Mouse (Mus musculus) cerebellum, adult 2 months (tissue): Measurements from ENCODE around the gene Ppp4c. TPM values are rescaled to one million over a fixed set of nuclear protein-coding genes. Genes with fewer than 3 reads are reported as not detected.
A peak's percentile ranks its signal among the peaks of the same experiment; 100 is the strongest.

Source experiments
- DNase-seq, 2 experiments: peaks; one replicate each; pipeline ENCODE4 v3.0.0; 2021
- H3K27ac ChIP-seq: fragments of 200-500 bp; 2 replicates; pipeline ENCODE4 v1.5.1; 2012; ENCODE audit warnings: low read length, control low read depth, inconsistent platforms; ENCODE audit not compliant: insufficient read depth
- H3K27me3 ChIP-seq: fragments of 200-500 bp; 2 replicates; pipeline ENCODE4 v1.6.1; 2012; ENCODE audit warnings: inconsistent platforms, mild to moderate bottlenecking, low read length, moderate library complexity; ENCODE audit not compliant: control insufficient read depth, insufficient read depth
- H3K4me1 ChIP-seq: fragments of 200-500 bp; 2 replicates; pipeline ENCODE4 v1.6.1; 2011; ENCODE audit warnings: low read length; ENCODE audit not compliant: control insufficient read depth, insufficient read depth
- H3K4me3 ChIP-seq: fragments of 200-500 bp; replicated peaks from 2 replicates; pipeline ENCODE3; 2011; ENCODE audit warnings: mild to moderate bottlenecking, low read depth, low read length, control low read depth; ENCODE audit not compliant: insufficient read depth
- CTCF ChIP-seq: fragments of 200-500 bp; IDR thresholded peaks from 2 replicates; pipeline ENCODE4 v1.5.1; 2011; ENCODE audit warnings: low read depth, mild to moderate bottlenecking, control low read depth, low read length, moderate library complexity, borderline replicate concordance; ENCODE audit not compliant: insufficient read depth
- POLR2A ChIP-seq: fragments of 200-500 bp; IDR thresholded peaks from 2 replicates; pipeline ENCODE4 v1.6.1; 2011; ENCODE audit warnings: low read length, control low read depth, borderline replicate concordance; ENCODE audit not compliant: insufficient read depth
- WGBS: fragments of 180-500 bp; shearing (Covaris S2); methylation state at CpG from one replicate; pipeline ENCODE4 v1.1.7; 2018; 5-methylcytosine and 5-hydroxymethylcytosine counted together
- polyA plus RNA-seq: library from polyadenylated mRNA; depleted of rRNA; stranded (reverse); fragments of >200 nt; gene quantifications from 2 replicates; pipeline ENCODE4 v1.2.3, GENCODE M21; 2012

Ppp4c gene
- polyA plus RNA-seq, 1 experiment = 110 TPM

DNA sequence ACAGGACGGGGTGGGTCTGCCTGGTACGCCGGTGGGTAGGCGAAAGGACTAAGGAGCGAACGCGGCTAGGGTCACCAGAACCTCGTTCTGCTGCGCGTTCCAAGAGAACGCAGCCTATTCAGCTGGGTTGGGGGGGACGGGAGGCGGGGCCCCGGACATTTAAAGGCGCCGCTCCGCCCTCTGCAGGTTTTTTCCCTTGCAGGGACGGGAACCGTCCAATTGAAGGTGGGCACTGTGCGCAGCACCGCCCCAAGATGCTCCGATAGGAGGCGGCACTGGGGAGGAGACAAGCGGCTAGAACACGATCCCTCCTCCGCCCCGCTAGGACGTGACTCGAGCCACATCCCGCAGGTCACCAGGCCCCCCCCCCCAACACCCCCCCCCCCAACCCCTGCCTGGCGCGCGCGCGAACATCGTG lies 6.8 kb upstream of the Ppp4c start:
- H3K27ac ChIP-seq = peak overlapping the region; percentile 100
- no peak for TF ChIP-seq CTCF
- TF ChIP-seq POLR2A = peak; percentile 98
- H3K4me1 ChIP-seq = peaks cover 19% of the 10 kb centered on the region
- no peaks in the 10 kb centered on the region for H3K27me3 ChIP-seq
- under 1% methylated on average over 36 of the region's 36 CpGs for WGBS
- peak overlapping the region; percentile 100 for H3K4me3 ChIP-seq
- peak; percentile 98 to 99 for DNase-seq

DNA sequence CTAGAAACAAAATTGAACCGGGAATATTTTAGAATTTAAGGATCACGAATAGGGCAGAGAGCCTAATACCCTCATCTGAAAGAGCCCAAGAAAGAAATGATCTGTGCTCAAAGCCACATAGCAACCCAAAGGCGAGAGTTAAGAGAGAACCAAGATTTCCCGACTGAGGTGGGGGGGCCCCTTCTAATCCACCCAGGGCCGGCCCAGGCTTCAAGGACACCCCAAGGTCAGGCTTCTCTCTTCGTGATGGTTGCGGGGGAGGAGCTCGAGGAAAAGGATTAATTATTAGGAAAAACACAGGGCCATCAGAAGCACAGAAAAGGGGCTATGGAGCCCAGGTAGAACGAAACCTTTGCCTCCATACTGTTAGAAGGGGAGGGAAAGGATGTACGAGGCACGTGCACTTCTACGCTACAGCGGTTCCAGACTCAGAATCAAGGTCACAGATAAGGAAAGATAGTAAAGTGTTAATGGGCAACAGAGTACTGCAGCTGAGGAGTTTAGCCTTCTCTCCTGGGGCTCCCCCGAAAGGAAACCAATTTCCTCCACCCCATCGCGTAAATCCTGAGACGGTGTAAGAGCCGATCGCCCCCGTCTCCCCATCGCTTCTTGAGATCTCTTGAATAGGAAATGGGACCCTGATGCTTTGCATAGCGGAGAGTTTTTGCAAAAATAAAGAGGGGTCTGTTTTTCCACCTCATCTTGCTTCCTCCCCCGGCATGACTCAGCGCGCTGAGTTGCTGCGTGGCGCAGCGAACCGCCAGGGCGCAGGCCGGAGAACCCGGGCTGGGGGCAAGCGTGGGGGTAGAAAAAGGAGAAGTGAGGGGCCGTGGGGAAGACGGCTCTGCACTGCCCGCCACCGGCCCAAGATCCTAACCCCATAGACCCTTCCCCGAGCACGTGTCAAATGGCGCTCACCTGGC lies 6.1 kb upstream of the Ppp4c start:
- TF ChIP-seq POLR2A (no peak), CTCF (0 out of 2 replicates have a peak, but pooled peaks have one; percentile 2)
- Histone ChIP-seq H3K4me3 (peak overlapping the region; percentile 100), H3K27me3 (no peaks in the 10 kb centered on the region), H3K4me1 (peaks cover 19% of the 10 kb centered on the region), H3K27ac (peak overlapping the region; percentile 99)
- under 1% methylated on average over 40 of the region's 40 CpGs for WGBS
- peak; percentile 51 to 56 for DNase-seq

DNA sequence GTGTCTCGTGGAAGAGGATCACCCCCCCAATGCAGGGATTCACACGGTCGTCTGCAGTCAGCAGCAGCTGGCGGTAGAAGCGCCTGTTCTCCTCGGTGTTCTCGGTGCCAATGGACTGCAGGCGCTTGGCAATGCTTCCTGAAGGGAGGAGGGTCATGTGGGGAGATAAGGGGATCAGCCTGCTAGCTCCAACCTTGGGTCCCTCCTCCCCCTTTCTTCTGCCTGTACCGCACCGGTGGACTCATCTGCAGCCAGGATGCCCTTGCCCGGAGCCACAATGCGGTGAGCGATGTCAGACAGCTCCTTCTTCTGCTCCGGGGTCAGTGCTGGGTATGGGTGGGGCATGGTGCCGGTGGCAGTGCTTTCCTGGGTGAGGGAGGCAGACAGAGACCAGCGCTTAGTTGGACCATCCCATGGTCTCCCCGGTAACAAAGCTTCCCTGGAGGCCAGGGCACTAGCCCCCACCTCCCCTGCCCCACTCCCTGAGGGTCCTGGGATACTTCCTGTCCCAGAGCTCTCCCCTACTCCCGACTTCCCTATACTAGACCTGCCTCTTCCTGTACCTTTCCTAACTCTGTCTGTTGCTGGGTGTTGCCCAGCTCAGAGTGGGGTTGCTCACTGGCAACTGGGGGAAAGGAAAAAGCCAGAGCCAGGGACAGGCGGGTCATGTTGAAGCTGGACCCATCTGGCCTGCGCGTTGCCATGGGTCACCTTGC lies 5.3 kb upstream of the Ppp4c start, which contains the start of gene Fam57b:
TSS of gene Fam57b (plus strand) at position 258 of the 716 bp plus-strand sequence.
- peak; percentile 70 for DNase-seq

DNA sequence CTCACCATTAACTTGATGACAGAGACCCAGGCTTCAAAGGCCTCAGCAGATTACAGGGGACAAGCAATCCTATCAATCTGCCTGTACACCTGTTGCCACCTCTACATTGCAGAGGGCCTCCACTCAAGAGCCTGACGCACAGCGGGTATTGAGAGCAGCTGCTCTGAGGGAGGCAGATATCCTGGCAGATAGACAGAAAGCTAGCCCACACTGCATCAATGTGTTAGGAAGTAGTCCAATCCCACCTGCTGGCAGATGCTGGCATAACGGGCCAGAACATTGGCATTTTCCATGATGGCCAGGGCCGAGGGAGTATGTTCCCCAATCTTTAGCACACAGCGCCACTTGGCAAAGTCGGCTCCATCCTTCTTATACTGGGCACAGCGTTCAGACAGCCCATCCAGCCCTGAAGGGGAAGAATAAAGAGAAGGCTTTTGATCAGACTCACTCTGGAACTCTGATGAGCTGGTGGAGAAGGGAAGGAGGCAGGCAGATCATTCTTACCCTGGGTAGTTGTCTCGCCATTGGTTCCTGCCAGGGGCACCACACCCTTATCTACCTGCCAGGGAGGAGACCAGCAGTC lies 4.1 kb upstream of the Ppp4c start:
- Histone ChIP-seq H3K4me1 (peaks cover 19% of the 10 kb centered on the region), H3K27ac (peak overlapping the region; percentile 10; the same call in 1 of the 2 replicates), H3K4me3 (peak overlapping the region; percentile 100), H3K27me3 (no peaks in the 10 kb centered on the region)
- 8% methylated on average over 8 of the region's 8 CpGs for WGBS
- TF ChIP-seq CTCF (peak; percentile 19; the same call in 1 of the 2 replicates), POLR2A (no peak)
- DNase-seq = peak; percentile 73 to 78

More for the DNA sequence above, 5.3 kb upstream of the Ppp4c start, which contains the start of gene Fam57b:
- no peaks in the 10 kb centered on the region for H3K27me3 ChIP-seq
- WGBS = under 1% methylated on average over 21 of the region's 21 CpGs
- H3K27ac ChIP-seq = peak within 1 kb of the TSS; percentile 99
- TF ChIP-seq POLR2A (no peak), CTCF (no peak)
- peak within 1 kb of the TSS; percentile 100 for H3K4me3 ChIP-seq
- H3K4me1 ChIP-seq = peaks cover 19% of the 10 kb centered on the region

DNA sequence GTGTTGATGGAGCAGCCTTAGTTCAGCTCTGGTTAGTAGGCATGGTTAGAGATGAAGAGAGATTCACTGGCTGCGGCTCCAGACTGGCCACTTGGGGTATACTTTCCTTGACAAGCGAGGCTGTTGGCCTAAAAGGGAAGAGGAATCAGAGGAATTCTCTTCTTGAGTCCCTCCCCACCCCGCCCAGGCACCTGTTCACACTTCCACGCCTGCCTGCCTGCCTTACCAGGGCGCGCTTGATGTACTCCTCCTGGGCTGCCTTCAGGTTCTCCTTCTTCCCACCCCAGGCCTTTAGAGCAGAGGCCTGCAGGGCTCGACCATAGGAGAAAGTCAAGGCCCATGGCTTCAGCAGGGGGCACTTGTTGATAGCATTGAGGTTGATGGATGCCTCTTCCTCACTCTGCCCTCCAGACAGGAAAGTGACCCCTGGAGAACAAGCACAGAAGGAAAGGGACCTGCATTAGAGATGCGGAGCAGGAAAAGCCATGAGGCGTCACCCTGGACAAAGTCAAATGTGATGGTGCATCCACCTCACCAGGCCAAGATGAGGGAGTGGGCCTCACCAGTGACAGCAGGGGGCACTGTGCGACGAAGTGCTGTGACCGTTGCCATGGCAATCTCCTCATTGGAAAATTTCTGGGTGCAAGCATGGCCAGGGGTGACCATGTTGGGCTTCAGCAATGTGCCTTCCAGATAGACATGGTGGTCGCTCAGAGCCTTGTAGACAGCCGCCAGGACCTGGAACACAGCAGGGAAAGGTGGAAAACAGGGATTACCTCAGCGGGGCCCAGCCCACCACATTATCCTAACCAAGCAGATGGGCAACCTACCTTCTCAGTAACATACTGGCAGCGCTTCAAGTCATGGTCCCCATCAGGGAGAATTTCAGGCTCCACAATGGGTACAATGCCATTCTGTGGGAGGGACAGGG lies 3.4 kb upstream of the Ppp4c start:
- Histone ChIP-seq H3K27me3 (no peaks in the 10 kb centered on the region), H3K4me3 (no peak overlapping the region), H3K4me1 (peaks cover 16% of the 10 kb centered on the region), H3K27ac (no peak overlapping the region)
- WGBS = 48% methylated on average over 16 of the region's 16 CpGs
- peak in 1 of 2 experiments; percentile 29 for DNase-seq
- TF ChIP-seq CTCF = no peak
- no peak for TF ChIP-seq POLR2A

DNA sequence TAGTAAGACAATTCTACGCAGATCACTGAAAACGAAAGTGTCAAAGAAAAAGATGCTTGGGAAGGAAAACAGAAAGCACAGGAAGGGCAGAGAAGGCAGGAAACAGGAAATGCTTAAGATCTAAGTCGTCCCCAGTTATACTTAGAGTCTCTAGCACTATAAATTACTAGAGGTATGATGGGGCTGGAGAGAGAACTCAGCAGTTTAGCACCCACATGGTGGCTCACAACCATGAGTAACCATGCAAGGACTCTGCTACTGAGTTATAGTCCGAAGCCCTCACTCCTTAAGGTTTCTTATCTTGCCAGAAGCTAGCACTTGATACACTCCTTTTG lies 1.9 kb upstream of the Ppp4c start:
- TF ChIP-seq CTCF (no peak), POLR2A (no peak)
- H3K4me3 ChIP-seq = no peak overlapping the region
- H3K27me3 ChIP-seq = no peaks in the 10 kb centered on the region
- peaks cover 12% of the 10 kb centered on the region for H3K4me1 ChIP-seq
- WGBS = 78% methylated on average over 4 of the region's 4 CpGs
- DNase-seq = no peak
- no peak overlapping the region for H3K27ac ChIP-seq
